Mouse (Mus musculus): ENCODE results near the gene Dnajb9.

DNA sequence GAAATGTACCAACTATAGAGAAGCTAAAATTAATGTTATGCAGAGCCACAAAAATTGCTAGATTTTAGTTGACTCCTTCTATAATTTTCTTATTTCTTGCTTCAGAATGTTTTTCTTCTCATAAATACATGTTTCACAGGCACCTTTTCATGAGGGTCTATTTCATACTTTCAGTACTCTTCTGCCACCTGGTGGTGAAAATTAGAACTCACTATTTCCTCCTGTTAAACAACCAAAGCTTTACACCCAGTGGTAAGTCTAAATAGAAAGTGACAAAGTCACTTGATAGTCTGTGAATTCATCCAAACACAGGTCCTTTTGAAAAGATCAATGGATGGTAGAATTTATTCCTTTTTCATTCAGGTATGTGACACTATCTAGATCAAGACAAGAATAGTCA is 43.2 kb downstream of the Dnajb9 start:
- TF ChIP-seq POLR2A (IDR thresholded peaks at IDR 0.05; ENCODE audit: low read depth, low read length) (no peak), CTCF (IDR thresholded peaks at IDR 0.05; ENCODE audit: extremely low read depth, insufficient read depth, insufficient read length, insufficient replicate concordance) (no peak)

All from spleen, adult 2 months (tissue).